Mouse (Mus musculus) intestine, postnatal 0 days (tissue): Measurements from ENCODE around the gene Sltm. TPM values are rescaled to one million over a fixed set of nuclear protein-coding genes. Genes with fewer than 3 reads are reported as not detected.

ENCODE experiments used
- ATAC-seq: fragments of 200-750 bp; cut with Nextera tagmentation; 2 replicates; pipeline ENCODE4 v1.8.0; 2017; ENCODE audit warnings: mild to moderate bottlenecking, moderate TSS enrichment, moderate library complexity
- H3K27ac ChIP-seq: fragments of 300-500 bp; sonication (generic); 2 replicates; pipeline ENCODE4 v1.5.1; 2014; ENCODE audit warnings: mild to moderate bottlenecking, low read depth, low read length, moderate library complexity
- H3K27me3 ChIP-seq: fragments of 300-500 bp; sonication (generic); replicated peaks from 2 replicates; pipeline ENCODE4 v1.6.1; 2014; ENCODE audit warnings: low read length, mixed read lengths; ENCODE audit not compliant: control insufficient read depth, insufficient read depth
- H3K36me3 ChIP-seq: fragments of 300-500 bp; sonication (generic); 2 replicates; pipeline ENCODE4 v1.6.1; 2014; ENCODE audit warnings: mild to moderate bottlenecking, moderate library complexity; ENCODE audit not compliant: control insufficient read depth, insufficient read depth
- H3K4me1 ChIP-seq: fragments of 300-500 bp; sonication (generic); replicated peaks from 2 replicates; pipeline ENCODE4 v1.6.1; 2014; ENCODE audit warnings: antibody characterized with exemption, low read length, mixed read lengths; ENCODE audit not compliant: control insufficient read depth, insufficient read depth
- H3K4me2 ChIP-seq: fragments of 300-500 bp; sonication (generic); replicated peaks from 2 replicates; pipeline ENCODE4 v1.6.1; 2014; ENCODE audit warnings: low read depth, mild to moderate bottlenecking, moderate library complexity
- H3K4me3 ChIP-seq: fragments of 300-500 bp; sonication (generic); 2 replicates; pipeline ENCODE4 v1.5.1; 2014; ENCODE audit warnings: low read depth, low read length
- H3K9ac ChIP-seq: fragments of 300-500 bp; sonication (generic); 2 replicates; pipeline ENCODE4 v1.6.1; 2014; ENCODE audit warnings: mild to moderate bottlenecking, low read depth, low read length
- H3K9me3 ChIP-seq: fragments of 300-500 bp; sonication (generic); 2 replicates; pipeline ENCODE4 v1.6.1; 2016; ENCODE audit warnings: mixed run types; ENCODE audit not compliant: control insufficient read depth
- CTCF ChIP-seq: sonication (generic); IDR thresholded peaks from 2 replicates; pipeline ENCODE4 v1.5.1; 2016; ENCODE audit warnings: low read depth, mild to moderate bottlenecking, control low read depth, antibody characterized with exemption, moderate library complexity
- WGBS: fragments of 180-500 bp; shearing (Covaris S2); extraction: QIAGEN DNeasy Blood & Tissue Kit; methylation state at CpG from one replicate; pipeline ENCODE4 v1.1.7; 2014; 5-methylcytosine and 5-hydroxymethylcytosine counted together
- polyA plus RNA-seq: library from polyadenylated mRNA; unstranded; fragments of >200 nt; fragmentation: Nextera tagmentation; extraction: Ambion mirVana; gene quantifications from 2 replicates; pipeline ENCODE4 v1.2.1, GENCODE M21; 2015

Gene Sltm
- polyA plus RNA-seq, 1 experiment from 2014 or later, result 27.6 TPM

GRCm38 (mm10) chr9:70523813-70524212, 18.7 kb upstream of the Sltm start:
- H3K9ac ChIP-seq, result no peak overlapping the region
- H3K4me1 ChIP-seq, result no peaks in the 10 kb centered on the region
- no peaks in the 10 kb centered on the region for H3K36me3 ChIP-seq
- no peak overlapping the region for H3K27ac ChIP-seq
- H3K4me2 ChIP-seq, result no peak overlapping the region
- 94% methylated on average over 3 of the region's 3 CpGs for WGBS
- H3K4me3 ChIP-seq, result no peak overlapping the region
- no peak for TF ChIP-seq CTCF
- no peaks in the 10 kb centered on the region for H3K9me3 ChIP-seq
- ATAC-seq, result no peak
- no peaks in the 10 kb centered on the region for H3K27me3 ChIP-seq

GRCm38 (mm10) chr9:70524366-70524765, 18.2 kb upstream of the Sltm start:
- Histone ChIP-seq H3K36me3 (no peaks in the 10 kb centered on the region), H3K4me2 (no peak overlapping the region), H3K27me3 (no peaks in the 10 kb centered on the region), H3K4me1 (no peaks in the 10 kb centered on the region), H3K4me3 (no peak overlapping the region), H3K27ac (no peak overlapping the region), H3K9me3 (no peaks in the 10 kb centered on the region), H3K9ac (no peak overlapping the region)
- WGBS, result 88% methylated on average over 7 of the region's 7 CpGs
- no peak for TF ChIP-seq CTCF
- ATAC-seq, result no peak

GRCm38 (mm10) chr9:70533328-70533727, 9.2 kb upstream of the Sltm start:
- no peaks in the 10 kb centered on the region for H3K4me1 ChIP-seq
- H3K9ac ChIP-seq, result no peak overlapping the region
- peak; percentile 56 for ATAC-seq
- TF ChIP-seq CTCF, result no peak
- H3K27ac ChIP-seq, result no peak overlapping the region
- H3K4me3 ChIP-seq, result no peak overlapping the region
- no peaks in the 10 kb centered on the region for H3K36me3 ChIP-seq
- no peaks in the 10 kb centered on the region for H3K27me3 ChIP-seq
- no peak overlapping the region for H3K4me2 ChIP-seq
- H3K9me3 ChIP-seq, result no peaks in the 10 kb centered on the region
- WGBS, result 47% methylated on average over 3 of the region's 3 CpGs

GRCm38 (mm10) chr9:70541584-70541983, 970 bp upstream of the Sltm start:
- 4% methylated on average over 6 of the region's 6 CpGs for WGBS
- H3K9me3 ChIP-seq, result no peaks in the 10 kb centered on the region
- peak overlapping the region; percentile 96 for H3K4me2 ChIP-seq
- H3K4me1 ChIP-seq, result no peaks in the 10 kb centered on the region; the same call in 1 of the 2 replicates
- no peak overlapping the region for H3K27ac ChIP-seq
- no peaks in the 10 kb centered on the region for H3K36me3 ChIP-seq
- H3K9ac ChIP-seq, result no peak overlapping the region; the same call in 1 of the 2 replicates
- no peaks in the 10 kb centered on the region for H3K27me3 ChIP-seq
- H3K4me3 ChIP-seq, result peak overlapping the region; percentile 77
- no peak for TF ChIP-seq CTCF
- no peak for ATAC-seq

GRCm38 (mm10) chr9:70543048-70543880, 710 bp downstream of the Sltm start:
- peak overlapping the region; percentile 77 for H3K4me3 ChIP-seq
- H3K9me3 ChIP-seq, result no peaks in the 10 kb centered on the region
- WGBS, result under 1% methylated on average over 64 of the region's 64 CpGs
- ATAC-seq, result peak; percentile 75
- peak overlapping the region; percentile 97 for H3K27ac ChIP-seq
- no peak; the same call in 1 of the 2 replicates for TF ChIP-seq CTCF
- H3K4me2 ChIP-seq, result peak overlapping the region; percentile 96
- H3K4me1 ChIP-seq, result no peaks in the 10 kb centered on the region; the same call in 1 of the 2 replicates
- no peaks in the 10 kb centered on the region for H3K27me3 ChIP-seq
- H3K36me3 ChIP-seq, result peaks cover 5% of the 10 kb centered on the region
- H3K9ac ChIP-seq, result peak overlapping the region; percentile 92

- ATAC-seq, result no peak
These were observed 1.4 kb downstream of the Sltm start for GRCm38 (mm10) chr9:70543985-70544384.

More at GRCm38 (mm10) chr9:70543985-70544384, 1.4 kb downstream of the Sltm start:
- peak overlapping the region; percentile 77 for H3K4me3 ChIP-seq
- H3K4me1 ChIP-seq, result no peaks in the 10 kb centered on the region; the same call in 1 of the 2 replicates
- H3K4me2 ChIP-seq, result peak overlapping the region; percentile 96
- no peak overlapping the region for H3K27ac ChIP-seq
- 23% methylated on average over 5 of the region's 5 CpGs for WGBS
- no peaks in the 10 kb centered on the region for H3K9me3 ChIP-seq
- no peaks in the 10 kb centered on the region for H3K27me3 ChIP-seq
- no peak overlapping the region for H3K9ac ChIP-seq
- peaks cover 8% of the 10 kb centered on the region for H3K36me3 ChIP-seq
- no peak for TF ChIP-seq CTCF
